Mouse (Mus musculus) left cerebral cortex, postnatal 25 days (tissue): ENCODE results near the gene Akr1c12. TPM values are rescaled to one million over a fixed set of nuclear protein-coding genes. Genes with fewer than 3 reads are reported as not detected.

Source experiments
- total RNA-seq, 2 experiments: library from RNA; stranded (reverse); gene quantifications; 2 replicates each; pipeline ENCODE4 v1.2.3; 2021

Akr1c12 gene
- total RNA-seq, 2 experiments from 2014 or later = not detected

Other genes with a start within 250 kb of the Akr1c12 start
- gene Akr1c14, start 230.4 kb downstream of the Akr1c12 start, total RNA-seq = 1 to 10 TPM in 1 of 2 experiments, under 1 TPM in 1; 0.94 to 1.8 TPM
- gene Akr1c18, start 128.8 kb downstream of the Akr1c12 start, total RNA-seq = 1 to 10 TPM; 1.1 to 1.7 TPM
- gene Akr1c13, start 88.3 kb downstream of the Akr1c12 start, total RNA-seq = under 1 TPM in 1 of 2 experiments, not detected in 1; 0.50 TPM
- gene Akr1c19, start 50.7 kb downstream of the Akr1c12 start, total RNA-seq = not detected
- not detected for gene Akr1c6, start 154.9 kb upstream of the Akr1c12 start, total RNA-seq
- not detected for gene Akr1c20, start 243.9 kb upstream of the Akr1c12 start, total RNA-seq